Mouse (Mus musculus) left cerebral cortex, adult 18-20 months (tissue): ENCODE results near the gene Avp. TPM values are rescaled to one million over a fixed set of nuclear protein-coding genes. Genes with fewer than 3 reads are reported as not detected.
A peak's percentile ranks its signal among the peaks of the same experiment; 100 is the strongest.
"Not testable (repeated sequence)": the region's sequence is repeated elsewhere in the genome, so short reads cannot be mapped to it uniquely, and the experiment has no call there.

ENCODE experiments used
- DNase-seq, 2 experiments: peaks; one replicate each; pipeline ENCODE4 v3.0.0; 2021 to 2022; ENCODE audit warnings: low spot score in 2 of 2, mixed read lengths in 1 of 2
- long read RNA-seq, 2 experiments: library from polyadenylated mRNA; stranded (forward); transcript quantifications; one replicate each; pipeline ENCODE4 v2.0.0; 2021
- total RNA-seq, 2 experiments: library from RNA; stranded (reverse); gene quantifications; 2 replicates each; pipeline ENCODE4 v1.2.3; 2021

The Avp gene
- 1 to 10 TPM in 1 of 2 experiments, under 1 TPM in 1; 0.87 to 1.2 TPM for total RNA-seq
- long read RNA-seq, experiment 1, partial matches to known transcripts, result 1 of 2 reads
- long read RNA-seq, experiment 1, other reads (novel, unspliced or antisense), result 0 of 2 reads
- long read RNA-seq, experiment 2, partial matches to known transcripts, result 0 of 1 reads
- long read RNA-seq, experiment 2, other reads (novel, unspliced or antisense), result 0 of 1 reads

GRCm38 (mm10) chr2:130582552-130582951, at the start of gene Avp:
TSS of gene Avp (minus strand) at chr2:130582554.
- no peak for DNase-seq

GRCm38 (mm10) chr2:130629839-130630203, 47.5 kb upstream of the Avp start, which contains the start of the genes Fastkd5 and Ubox5:
TSS of gene Fastkd5 (minus strand) at chr2:130630027.
TSS of gene Ubox5 (minus strand) at chr2:130630038.
- DNase-seq, result peak; percentile 94

- DNase-seq, result no peak
Observed at GRCm38 (mm10) chr2:130629080-130629838, 46.9 kb upstream of the Avp start.

- no peak for DNase-seq
Observed at GRCm38 (mm10) chr2:130628424-130628823, 46.1 kb upstream of the Avp start.

GRCm38 (mm10) chr2:130618972-130619371, 36.6 kb upstream of the Avp start:
- DNase-seq, result no peak

GRCm38 (mm10) chr2:130613091-130613490, 30.7 kb upstream of the Avp start:
- no peak for DNase-seq

- no peak for DNase-seq
Observed at GRCm38 (mm10) chr2:130602195-130602594, 19.8 kb upstream of the Avp start.

- DNase-seq, result no peak
Observed at GRCm38 (mm10) chr2:130598399-130598798, 16.0 kb upstream of the Avp start.

- peak in 1 of 2 experiments; percentile 53 for DNase-seq
Observed at GRCm38 (mm10) chr2:130597601-130598010, 15.3 kb upstream of the Avp start.

GRCm38 (mm10) chr2:130595596-130595995, 13.2 kb upstream of the Avp start:
- no peak for DNase-seq

GRCm38 (mm10) chr2:130591016-130591415, 8.7 kb upstream of the Avp start:
- DNase-seq, result no peak

GRCm38 (mm10) chr2:130589761-130590160, 7.4 kb upstream of the Avp start:
- no peak for DNase-seq

- DNase-seq, result no peak
Observed at GRCm38 (mm10) chr2:130589157-130589556, 6.8 kb upstream of the Avp start.

GRCm38 (mm10) chr2:130588373-130588772, 6.0 kb upstream of the Avp start:
- no peak for DNase-seq

- peak; percentile 40 to 51 for DNase-seq
Observed at GRCm38 (mm10) chr2:130586016-130586415, 3.7 kb upstream of the Avp start.

- DNase-seq, result no peak
Observed at GRCm38 (mm10) chr2:130583902-130584560, 1.7 kb upstream of the Avp start.

GRCm38 (mm10) chr2:130581201-130581600, 1.2 kb downstream of the Avp start:
- no peak for DNase-seq

GRCm38 (mm10) chr2:130579791-130580190, 2.6 kb downstream of the Avp start:
- no peak for DNase-seq

- DNase-seq, result peak; percentile 78 to 82
Observed at GRCm38 (mm10) chr2:130578148-130578547, 4.2 kb downstream of the Avp start.

- DNase-seq, result peak in 1 of 2 experiments; percentile 36
Observed at GRCm38 (mm10) chr2:130577632-130578031, 4.7 kb downstream of the Avp start.

GRCm38 (mm10) chr2:130577021-130577420, 5.3 kb downstream of the Avp start:
- no peak for DNase-seq

GRCm38 (mm10) chr2:130576564-130576963, 5.8 kb downstream of the Avp start:
- not testable (repeated sequence) for DNase-seq
